10 mouse cellular contexts compared by ENCODE assay signal in the genomic region with DNA sequence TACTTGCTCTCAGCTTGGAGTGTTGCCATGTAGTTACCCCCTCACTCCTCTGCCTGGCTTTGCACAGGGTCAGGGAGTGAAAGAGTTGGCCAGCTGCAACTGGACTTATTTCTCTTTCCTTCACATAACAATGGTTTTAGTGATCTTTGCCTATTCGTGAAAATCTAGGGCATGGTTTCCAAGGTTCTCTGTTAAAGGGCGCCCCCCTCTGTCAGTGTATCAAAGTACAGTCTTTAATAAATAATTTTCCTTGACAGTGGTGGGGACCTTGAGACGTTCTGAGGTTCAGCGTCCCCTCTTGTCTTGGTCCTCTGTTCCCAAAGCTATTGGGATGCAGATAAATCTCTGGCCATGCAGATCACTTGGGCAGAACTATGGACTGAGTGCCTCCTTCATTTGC. TPM values are rescaled to one million over a fixed set of nuclear protein-coding genes. Genes with fewer than 3 reads are reported as not detected.
DNase-seq lines count a peak whose midpoint lies in the region; ATAC-seq lines count a peak whose summit lies in the region.
"Had no signal": no experiment of that assay in that cellular context is flagged by ENCODE, and none has a peak within 500 bp of the region (broad histone marks: within the 10 kb centered on the region; RNA-seq: fewer than 3 reads in every experiment).

No protein-coding gene starts in this region.

- ATAC-seq in hindbrain, embryonic 14.5 days (ENCODE audit: low FRiP score) = no peak

- DNase-seq in gastrocnemius, postnatal 10 days = peak; percentile 4
- DNase-seq in gastrocnemius, postnatal 25 days = no peak
- peak; percentile 11 for DNase-seq in right cerebral cortex, adult 18-20 months
- DNase-seq in right cerebral cortex, postnatal 10 days (ENCODE audit: low spot score in 2 of 2) = no peak
- peak; percentile 47 for DNase-seq in embryo, embryonic 10.5 days (ENCODE audit: low spot score)
- peak; percentile 63 for DNase-seq in thymus, postnatal 25 days
- DNase-seq in ovary, postnatal 10 days (ENCODE audit: low spot score) = no peak
- no peak for DNase-seq in hindbrain, embryonic 14.5 days (ENCODE audit: low spot score)

- no peaks in the 10 kb centered on the region for H3K9me3 ChIP-seq in hindbrain, embryonic 14.5 days (ENCODE audit: control insufficient read depth, low read length)
- H3K9me3 ChIP-seq: hindbrain, embryonic 15.5 days; liver, embryonic 15.5 days had no signal

- no peak overlapping the region for H3K4me2 ChIP-seq in hindbrain, embryonic 14.5 days (replicated peaks)
- H3K4me2 ChIP-seq: hindbrain, embryonic 15.5 days; liver, embryonic 15.5 days had no signal

- H3K36me3 ChIP-seq in hindbrain, embryonic 14.5 days (replicated peaks; ENCODE audit: control insufficient read depth, insufficient read depth) = no peaks in the 10 kb centered on the region
- H3K36me3 ChIP-seq: hindbrain, embryonic 15.5 days; liver, embryonic 15.5 days had no signal

- no peak overlapping the region for H3K9ac ChIP-seq in hindbrain, embryonic 14.5 days
- H3K9ac ChIP-seq: hindbrain, embryonic 15.5 days; liver, embryonic 15.5 days had no signal

- WGBS in hindbrain, embryonic 14.5 days = 32% methylated on average over 4 of the region's 4 CpGs

- H3K4me1 ChIP-seq in hindbrain, embryonic 14.5 days (replicated peaks; ENCODE audit: control insufficient read depth, insufficient read depth, low read length) = no peaks in the 10 kb centered on the region
- H3K4me1 ChIP-seq: hindbrain, embryonic 15.5 days; liver, embryonic 15.5 days had no signal

- no peak overlapping the region for H3K27ac ChIP-seq in hindbrain, embryonic 14.5 days
- H3K27ac ChIP-seq: hindbrain, embryonic 15.5 days; liver, embryonic 15.5 days had no signal

- H3K27me3 ChIP-seq in hindbrain, embryonic 14.5 days (ENCODE audit: control insufficient read depth, insufficient read depth, low read length) = no peaks in the 10 kb centered on the region
- H3K27me3 ChIP-seq: hindbrain, embryonic 15.5 days; liver, embryonic 15.5 days had no signal

- no peak overlapping the region for H3K4me3 ChIP-seq in hindbrain, embryonic 14.5 days (replicated peaks; ENCODE audit: low read length)
- H3K4me3 ChIP-seq: hindbrain, embryonic 15.5 days; liver, embryonic 15.5 days had no signal

RNA-seq across cellular contexts. Expression of gene Dock2, which starts 12.4 kb away (rescaled TPM):
- total RNA-seq in gastrocnemius, postnatal 10 days (2021) = 1 to 10 TPM; 1.5 to 2.5 TPM
- 1 to 10 TPM in 1 of 2 experiments, under 1 TPM in 1; 0.69 to 1.1 TPM for total RNA-seq in gastrocnemius, postnatal 25 days (2021)
- polyA plus RNA-seq in hindbrain, embryonic 14.5 days (2014; fragmentation: Nextera tagmentation; extraction: Ambion mirVana) = 0.84 and 1.4 TPM in 2 replicates

RNA-seq across cellular contexts. Expression of gene Spdl1, which starts 37.3 kb away (rescaled TPM):
- 1 to 10 TPM; 2.6 to 3.5 TPM for total RNA-seq in gastrocnemius, postnatal 10 days (2021)
- under 1 TPM; 0.18 to 0.54 TPM for total RNA-seq in gastrocnemius, postnatal 25 days (2021)
- polyA plus RNA-seq in hindbrain, embryonic 14.5 days (2014; fragmentation: Nextera tagmentation; extraction: Ambion mirVana) = 3.2 and 4.0 TPM in 2 replicates

Comparison
In these comparisons a context has a peak if more than half of its experiments do, and no peak if none do; other contexts are left out.
1. DNase-seq: peak in gastrocnemius, postnatal 10 days (single experiment), right cerebral cortex, adult 18-20 months (single experiment), embryo, embryonic 10.5 days (single experiment) and thymus, postnatal 25 days (single experiment); none in gastrocnemius, postnatal 25 days (single experiment), right cerebral cortex, postnatal 10 days (0 of 2), ovary, postnatal 10 days (single experiment) and hindbrain, embryonic 14.5 days (single experiment).